Comparison of ENCODE assay signal across 8 mouse cellular contexts in genomic region chr5:122770304-122770703, GRCm38 (mm10). TPM values are rescaled to one million over a fixed set of nuclear protein-coding genes. Genes with fewer than 3 reads are reported as not detected.
DNase-seq lines count a peak whose midpoint lies in the region; ATAC-seq and TF ChIP-seq lines count a peak whose summit lies in the region.

No protein-coding gene starts in this region.

- H3K27ac ChIP-seq in midbrain, postnatal 0 days (ENCODE audit: low read depth, low read length): peak overlapping the region; percentile 14; the same call in 1 of the 2 replicates
- H3K27ac ChIP-seq in midbrain, embryonic 11.5 days (ENCODE audit: low read depth, low read length): no peak overlapping the region
- peak overlapping the region; percentile 60 for H3K27ac ChIP-seq in intestine, embryonic 16.5 days (ENCODE audit: low read length)

- no peak for ATAC-seq in midbrain, postnatal 0 days (ENCODE audit: low FRiP score)
- ATAC-seq in midbrain, embryonic 11.5 days (ENCODE audit: low FRiP score): no peak
- ATAC-seq in intestine, embryonic 16.5 days: no peak

- H3K27me3 ChIP-seq in midbrain, postnatal 0 days (ENCODE audit: insufficient read depth, low read length): no peaks in the 10 kb centered on the region
- H3K27me3 ChIP-seq in midbrain, embryonic 11.5 days (ENCODE audit: control insufficient read depth, insufficient read depth, low read length): no peaks in the 10 kb centered on the region
- no peaks in the 10 kb centered on the region for H3K27me3 ChIP-seq in intestine, embryonic 16.5 days (replicated peaks; ENCODE audit: control insufficient read depth, insufficient read depth, low read length)

- H3K9me3 ChIP-seq in midbrain, postnatal 0 days (ENCODE audit: low read length): no peaks in the 10 kb centered on the region
- H3K9me3 ChIP-seq in midbrain, embryonic 11.5 days (ENCODE audit: control insufficient read depth, low read length): no peaks in the 10 kb centered on the region
- H3K9me3 ChIP-seq in intestine, embryonic 16.5 days (ENCODE audit: control insufficient read depth, low read length): no peaks in the 10 kb centered on the region

- H3K4me1 ChIP-seq in midbrain, postnatal 0 days (ENCODE audit: insufficient read depth, low read length): no peaks in the 10 kb centered on the region; the same call in 1 of the 2 replicates
- H3K4me1 ChIP-seq in midbrain, embryonic 11.5 days (ENCODE audit: control insufficient read depth, insufficient read depth, low read length): peaks cover 3% of the 10 kb centered on the region
- peaks cover 8% of the 10 kb centered on the region for H3K4me1 ChIP-seq in intestine, embryonic 16.5 days (ENCODE audit: control insufficient read depth, insufficient read depth, low read length)

- no peak overlapping the region for H3K4me3 ChIP-seq in midbrain, postnatal 0 days (ENCODE audit: low read depth, low read length)
- H3K4me3 ChIP-seq in midbrain, embryonic 11.5 days (ENCODE audit: low read depth, low read length): no peak overlapping the region
- H3K4me3 ChIP-seq in intestine, embryonic 16.5 days (ENCODE audit: low read length): no peak overlapping the region

- no peaks in the 10 kb centered on the region for H3K36me3 ChIP-seq in midbrain, postnatal 0 days (ENCODE audit: insufficient read depth, low read length)
- H3K36me3 ChIP-seq in midbrain, embryonic 11.5 days (ENCODE audit: control insufficient read depth, insufficient read depth, low read length): no peaks in the 10 kb centered on the region
- H3K36me3 ChIP-seq in intestine, embryonic 16.5 days (ENCODE audit: control insufficient read depth, insufficient read depth, low read length): no peaks in the 10 kb centered on the region

- TF ChIP-seq CTCF in midbrain, postnatal 0 days (IDR thresholded peaks at IDR 0.05): no peak

- no peak overlapping the region for H3K9ac ChIP-seq in midbrain, postnatal 0 days (replicated peaks; ENCODE audit: low read length, poor library complexity, severe bottlenecking)
- no peak overlapping the region for H3K9ac ChIP-seq in midbrain, embryonic 11.5 days (ENCODE audit: low read length)
- H3K9ac ChIP-seq in intestine, embryonic 16.5 days (ENCODE audit: low read depth, low read length): peak overlapping the region; percentile 41; the same call in 1 of the 2 replicates

- no peak overlapping the region for H3K4me2 ChIP-seq in midbrain, postnatal 0 days (ENCODE audit: low read depth, low read length, poor library complexity, severe bottlenecking)
- no peak overlapping the region for H3K4me2 ChIP-seq in midbrain, embryonic 11.5 days
- no peak overlapping the region for H3K4me2 ChIP-seq in intestine, embryonic 16.5 days (ENCODE audit: low read depth, low read length)

- 65% methylated on average over 7 of the region's 7 CpGs for WGBS in midbrain, postnatal 0 days
- 83% methylated on average over 7 of the region's 7 CpGs for WGBS in midbrain, embryonic 11.5 days
- WGBS in intestine, embryonic 16.5 days: 64% methylated on average over 7 of the region's 7 CpGs

- peak; percentile 71 to 88 for DNase-seq in adrenal gland, adult (ENCODE audit: inconsistent age in 2 of 2, low spot score in 1 of 2)
- no peak for DNase-seq in adrenal gland, adult 8-10 months
- DNase-seq in midbrain, postnatal 0 days (ENCODE audit: low spot score): peak; percentile 12
- DNase-seq in midbrain, embryonic 11.5 days (ENCODE audit: low spot score, missing footprints): no peak
- peak; percentile 94 for DNase-seq in ovary, adult 18-20 months (ENCODE audit: low spot score)
- DNase-seq in thymus, postnatal 14 days: no peak
- DNase-seq in layer of hippocampus, adult 11-12 months (ENCODE audit: low spot score): no peak

RNA-seq across cellular contexts. Expression of gene Camkk2, which starts 8.9 kb away (rescaled TPM):
- total RNA-seq in adrenal gland, adult 8-10 months (2022): 10 to 100 TPM; 32.8 to 36.2 (median 34.9) TPM
- 70.5 and 70.9 TPM in 2 replicates for total RNA-seq in midbrain, postnatal 0 days (2014; rRNA removed)
- polyA plus RNA-seq in midbrain, postnatal 0 days (2015; fragmentation: Nextera tagmentation; extraction: Ambion mirVana): 66.8 and 67.5 TPM in 2 replicates
- 18.5 and 18.6 TPM in 2 replicates for polyA plus RNA-seq in midbrain, embryonic 11.5 days (2014; fragmentation: Nextera tagmentation; extraction: Ambion mirVana)
- 15.0 and 17.1 TPM in 2 replicates for polyA plus RNA-seq in intestine, embryonic 16.5 days (2015; fragmentation: Nextera tagmentation; extraction: Ambion mirVana)

RNA-seq across cellular contexts. Expression of gene Anapc5, which starts 50.8 kb away (rescaled TPM):
- 100 to 1,000 TPM; 157 to 222 (median 203) TPM for total RNA-seq in adrenal gland, adult 8-10 months (2022)
- total RNA-seq in midbrain, postnatal 0 days (2014; rRNA removed): 463 and 516 TPM in 2 replicates
- 461 and 464 TPM in 2 replicates for polyA plus RNA-seq in midbrain, postnatal 0 days (2015; fragmentation: Nextera tagmentation; extraction: Ambion mirVana)
- 497 and 528 TPM in 2 replicates for polyA plus RNA-seq in midbrain, embryonic 11.5 days (2014; fragmentation: Nextera tagmentation; extraction: Ambion mirVana)
- 322 and 351 TPM in 2 replicates for polyA plus RNA-seq in intestine, embryonic 16.5 days (2015; fragmentation: Nextera tagmentation; extraction: Ambion mirVana)

Comparison
In these comparisons a context has a peak if more than half of its experiments do, and no peak if none do; other contexts are left out.
1. DNase-seq: peak in adrenal gland, adult (2 of 2), midbrain, postnatal 0 days (single experiment) and ovary, adult 18-20 months (single experiment); none in adrenal gland, adult 8-10 months (single experiment), midbrain, embryonic 11.5 days (single experiment), thymus, postnatal 14 days (single experiment) and layer of hippocampus, adult 11-12 months (single experiment).